ENCODE assay signal across 8 mouse cellular contexts in the genomic region with DNA sequence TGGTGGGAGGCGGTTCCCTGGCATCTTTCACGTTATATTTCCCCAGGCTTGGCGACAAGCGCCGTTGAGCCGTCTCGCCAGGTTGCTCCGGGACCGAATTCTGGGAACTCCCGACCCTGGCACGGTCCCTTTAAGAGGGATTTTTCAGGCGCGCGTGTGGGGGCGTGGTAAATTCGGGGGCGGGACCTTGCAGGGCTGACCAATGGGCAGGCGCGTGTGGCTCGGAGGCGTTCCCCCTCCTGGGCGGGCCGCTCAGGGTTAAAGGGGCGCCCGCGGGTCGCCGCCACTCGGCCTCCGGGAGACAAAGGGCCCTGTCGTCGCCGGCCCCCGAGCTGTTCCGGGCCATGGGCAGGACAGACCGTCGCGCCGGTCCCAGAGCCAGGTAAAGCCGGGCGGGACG. TPM values are rescaled to one million over a fixed set of nuclear protein-coding genes. Genes with fewer than 3 reads are reported as not detected.
A peak's percentile ranks its signal among the peaks of the same experiment; 100 is the strongest.
DNase-seq lines count a peak whose midpoint lies in the region; ATAC-seq and TF ChIP-seq lines count a peak whose summit lies in the region.

Gene Pheta1 (plus strand): TSS at position 242 of the 400 bp plus-strand sequence.

- H3K27ac ChIP-seq in heart, embryonic 10.5 days: peak within 1 kb of the TSS; percentile 92
- H3K27ac ChIP-seq in kidney, embryonic 15.5 days: peak within 1 kb of the TSS; percentile 94
- peak within 1 kb of the TSS; percentile 89 for H3K27ac ChIP-seq in limb, embryonic 15.5 days
- peak within 1 kb of the TSS; percentile 12 for H3K27ac ChIP-seq in midbrain, postnatal 0 days (ENCODE audit: low read depth, low read length)

- peak within 1 kb of the TSS; percentile 88 for H3K9ac ChIP-seq in kidney, embryonic 15.5 days
- H3K9ac ChIP-seq in limb, embryonic 15.5 days: peak within 1 kb of the TSS; percentile 68
- H3K9ac ChIP-seq in midbrain, postnatal 0 days (replicated peaks; ENCODE audit: low read length, poor library complexity, severe bottlenecking): peak within 1 kb of the TSS; percentile 82

- peak; percentile 97 for DNase-seq in brain, embryonic 14.5 days (ENCODE audit: low read depth)
- DNase-seq in heart, embryonic 10.5 days (ENCODE audit: low spot score): peak; percentile 96
- peak; percentile 93 for DNase-seq in midbrain, postnatal 0 days (ENCODE audit: low spot score)
- peak; percentile 89 to 92 for DNase-seq in spleen, postnatal 10 days (ENCODE audit: low spot score in 2 of 2)

- H3K79me3 ChIP-seq in C2C12 (ENCODE audit: low read depth): peaks cover 8% of the 10 kb centered on the region

- H3K79me2 ChIP-seq in C2C12 (ENCODE audit: control insufficient read depth, insufficient read depth): peaks cover 21% of the 10 kb centered on the region

- no peak for TF ChIP-seq CTCF in C2C12 (IDR thresholded peaks at IDR 0.05; ENCODE audit: control insufficient read depth, insufficient read depth, insufficient read length)
- TF ChIP-seq CTCF in brain, embryonic 14.5 days (IDR thresholded peaks at IDR 0.05; ENCODE audit: borderline replicate concordance, extremely low read depth, insufficient read depth, insufficient read length): no peak
- 0 out of 2 replicates have a peak, but pooled peaks have one; percentile 2 for TF ChIP-seq CTCF in midbrain, postnatal 0 days (IDR thresholded peaks at IDR 0.05)

- under 1% methylated on average over 42 of the region's 42 CpGs for WGBS in heart, embryonic 10.5 days
- WGBS in kidney, embryonic 15.5 days: 0% methylated on average over 35 of the region's 42 CpGs
- under 1% methylated on average over 42 of the region's 42 CpGs for WGBS in limb, embryonic 15.5 days
- under 1% methylated on average over 42 of the region's 42 CpGs for WGBS in midbrain, postnatal 0 days

- H3K4me2 ChIP-seq in kidney, embryonic 15.5 days: peak within 1 kb of the TSS; percentile 87
- H3K4me2 ChIP-seq in limb, embryonic 15.5 days: peak within 1 kb of the TSS; percentile 79
- peak within 1 kb of the TSS; percentile 60 for H3K4me2 ChIP-seq in midbrain, postnatal 0 days (ENCODE audit: low read depth, low read length, poor library complexity, severe bottlenecking)

- ATAC-seq in erythroblast, adult 5-6 weeks (replicated peaks; ENCODE audit: low FRiP score, poor library complexity, severe bottlenecking): peak; percentile 94
- peak; percentile 90 for ATAC-seq in kidney, embryonic 15.5 days (replicated peaks; ENCODE audit: low FRiP score)
- peak; percentile 89 for ATAC-seq in limb, embryonic 15.5 days (ENCODE audit: insufficient number of reproducible peaks, low FRiP score, low TSS enrichment, low read depth)
- ATAC-seq in midbrain, postnatal 0 days (ENCODE audit: low FRiP score): peak; percentile 86

- peak within 1 kb of the TSS; percentile 98 for H3ac ChIP-seq in C2C12 (ENCODE audit: control insufficient read depth, insufficient read length, low read depth)

- TF ChIP-seq POLR2A in brain, embryonic 14.5 days (IDR thresholded peaks at IDR 0.05; ENCODE audit: borderline replicate concordance, extremely low read depth, insufficient read depth, insufficient read length, poor library complexity, severe bottlenecking): peak; percentile 80

- H3K36me3 ChIP-seq in C2C12 (ENCODE audit: control insufficient read depth, insufficient read depth): no peaks in the 10 kb centered on the region
- peaks cover 27% of the 10 kb centered on the region for H3K36me3 ChIP-seq in heart, embryonic 10.5 days
- H3K36me3 ChIP-seq in kidney, embryonic 15.5 days: peaks cover 25% of the 10 kb centered on the region
- H3K36me3 ChIP-seq in limb, embryonic 15.5 days: peaks cover 26% of the 10 kb centered on the region
- peaks cover 20% of the 10 kb centered on the region for H3K36me3 ChIP-seq in midbrain, postnatal 0 days (ENCODE audit: insufficient read depth, low read length)

- no peaks in the 10 kb centered on the region for H3K9me3 ChIP-seq in heart, embryonic 10.5 days
- no peaks in the 10 kb centered on the region for H3K9me3 ChIP-seq in kidney, embryonic 15.5 days (replicated peaks)
- H3K9me3 ChIP-seq in limb, embryonic 15.5 days: no peaks in the 10 kb centered on the region
- H3K9me3 ChIP-seq in midbrain, postnatal 0 days (ENCODE audit: low read length): no peaks in the 10 kb centered on the region

- peak within 1 kb of the TSS; percentile 69 for H3K4me3 ChIP-seq in C2C12 (ENCODE audit: insufficient read depth, poor library complexity, severe bottlenecking)
- H3K4me3 ChIP-seq in heart, embryonic 10.5 days: peak within 1 kb of the TSS; percentile 79
- peak within 1 kb of the TSS; percentile 93 for H3K4me3 ChIP-seq in kidney, embryonic 15.5 days (replicated peaks)
- H3K4me3 ChIP-seq in limb, embryonic 15.5 days: peak within 1 kb of the TSS; percentile 89
- peak within 1 kb of the TSS; percentile 92 for H3K4me3 ChIP-seq in midbrain, postnatal 0 days (ENCODE audit: low read depth, low read length)

- H3K4me1 ChIP-seq in heart, embryonic 10.5 days: peaks cover 43% of the 10 kb centered on the region
- peaks cover 42% of the 10 kb centered on the region for H3K4me1 ChIP-seq in kidney, embryonic 15.5 days
- peaks cover 32% of the 10 kb centered on the region for H3K4me1 ChIP-seq in limb, embryonic 15.5 days
- H3K4me1 ChIP-seq in midbrain, postnatal 0 days (ENCODE audit: insufficient read depth, low read length): peaks cover 16% of the 10 kb centered on the region

- H3K27me3 ChIP-seq in C2C12 (ENCODE audit: control insufficient read depth, insufficient read depth, insufficient read length): no peaks in the 10 kb centered on the region
- H3K27me3 ChIP-seq in heart, embryonic 10.5 days (ENCODE audit: insufficient read depth, poor library complexity, severe bottlenecking): peaks cover 23% of the 10 kb centered on the region
- 0 out of 2 replicates have a peak, but pooled peaks cover 6% of the 10 kb centered on the region for H3K27me3 ChIP-seq in kidney, embryonic 15.5 days
- peaks cover 8% of the 10 kb centered on the region for H3K27me3 ChIP-seq in limb, embryonic 15.5 days
- peaks cover 5% of the 10 kb centered on the region; the same call in 1 of the 2 replicates for H3K27me3 ChIP-seq in midbrain, postnatal 0 days (ENCODE audit: insufficient read depth, low read length)

TF ChIP-seq in C2C12, 6 proteins besides CTCF, POLR2A, EP300 and RAD21:
- peak; percentile 9 for TF ChIP-seq MAX (IDR thresholded peaks at IDR 0.05)
- TF ChIP-seq USF1 (IDR thresholded peaks at IDR 0.05; ENCODE audit: low read depth): no peak
TF ChIP-seq in C2C12: peak in this region for 1.

RNA-seq across cellular contexts. Expression of gene Pheta1, which starts in this region (rescaled TPM):
- polyA plus RNA-seq in C2C12 (2012; fragmentation: generic; extraction: Trizol): 12.9 TPM
- 45.0 and 55.7 TPM in 2 replicates for polyA plus RNA-seq in brain, embryonic 14.5 days (2012; rRNA removed)
- 0.19 and 0.84 TPM in 2 replicates for total RNA-seq in erythroblast, adult 5-6 weeks (2015; ENCODE audit: low replicate concordance)
- 0.70 TPM in 1 of 2 replicates, not detected in the other for total RNA-seq in erythroblast, adult 5-6 weeks (2017; ENCODE audit: low replicate concordance)
- polyA plus RNA-seq in heart, embryonic 10.5 days (2016; fragmentation: Nextera tagmentation; extraction: Ambion mirVana): 20.1 and 32.4 TPM in 2 replicates
- polyA plus RNA-seq in kidney, embryonic 15.5 days (2015; fragmentation: Nextera tagmentation; extraction: Ambion mirVana): 27.7 and 29.0 TPM in 2 replicates
- polyA plus RNA-seq in limb, embryonic 15.5 days (2015; fragmentation: Nextera tagmentation; extraction: Ambion mirVana): 28.0 and 29.0 TPM in 2 replicates
- total RNA-seq in midbrain, postnatal 0 days (2014; rRNA removed): 46.1 and 49.7 TPM in 2 replicates
- 29.8 and 33.1 TPM in 2 replicates for polyA plus RNA-seq in midbrain, postnatal 0 days (2015; fragmentation: Nextera tagmentation; extraction: Ambion mirVana)

Comparison
In these comparisons a context has a peak if more than half of its experiments do, and no peak if none do; other contexts are left out.
1. Peak in every context shown above with its lines: DNase-seq, ATAC-seq, H3K4me3 ChIP-seq and H3K27ac ChIP-seq.
2. RNA of gene Pheta1 (total RNA-seq): 46.1 to 49.7 TPM in midbrain, postnatal 0 days; 0.19 to 0.84 TPM in erythroblast, adult 5-6 weeks; every median in the first group is over 10 times any median in the second.
3. Peak in ATAC-seq in erythroblast, adult 5-6 weeks; RNA of the gene not detected or under 1 TPM.
4. H3K27ac ChIP-seq: peak in every context shown above with its lines; median percentile 94 in kidney, embryonic 15.5 days; 92 in heart, embryonic 10.5 days; 89 in limb, embryonic 15.5 days; 12 in midbrain, postnatal 0 days.